Mouse (Mus musculus) liver, embryonic 15.5 days (tissue): ENCODE measurements around the gene Gpr88. TPM values are rescaled to one million over a fixed set of nuclear protein-coding genes. Genes with fewer than 3 reads are reported as not detected.

Experiments used
- ATAC-seq: fragments of 200-750 bp; cut with Nextera tagmentation; 2 replicates; pipeline ENCODE4 v1.8.0; 2017; ENCODE audit warnings: moderate number of reproducible peaks, mild to moderate bottlenecking, moderate library complexity; ENCODE audit not compliant: insufficient read depth
- H3K27ac ChIP-seq: fragments of 300-500 bp; sonication (generic); replicated peaks from 2 replicates; pipeline ENCODE4 v1.5.1; 2015; ENCODE audit warnings: mild to moderate bottlenecking, inconsistent platforms
- H3K27me3 ChIP-seq: fragments of 300-500 bp; sonication (generic); 2 replicates; pipeline ENCODE4 v1.6.1; 2015; ENCODE audit warnings: mild to moderate bottlenecking, inconsistent platforms
- H3K36me3 ChIP-seq: fragments of 300-500 bp; sonication (generic); replicated peaks from 2 replicates; pipeline ENCODE4 v1.6.1; 2015; ENCODE audit warnings: moderate library complexity, mild to moderate bottlenecking, inconsistent platforms
- H3K4me1 ChIP-seq: fragments of 300-500 bp; sonication (generic); replicated peaks from 2 replicates; pipeline ENCODE4 v1.6.1; 2015; ENCODE audit warnings: inconsistent platforms
- H3K4me2 ChIP-seq: fragments of 300-500 bp; sonication (generic); 2 replicates; pipeline ENCODE4 v1.6.1; 2015; ENCODE audit warnings: moderate library complexity, mild to moderate bottlenecking, inconsistent platforms
- H3K4me3 ChIP-seq: fragments of 300-500 bp; sonication (generic); replicated peaks from 2 replicates; pipeline ENCODE4 v1.5.1; 2015; ENCODE audit warnings: mild to moderate bottlenecking, inconsistent platforms
- H3K9ac ChIP-seq: fragments of 300-500 bp; sonication (generic); 2 replicates; pipeline ENCODE4 v1.6.1; 2015; ENCODE audit warnings: moderate library complexity, mild to moderate bottlenecking, inconsistent platforms
- H3K9me3 ChIP-seq: fragments of 300-500 bp; sonication (generic); replicated peaks from 2 replicates; pipeline ENCODE4 v1.6.1; 2016; ENCODE audit warnings: inconsistent platforms
- WGBS: fragments of 180-500 bp; shearing (Covaris S2); methylation state at CpG from one replicate; pipeline ENCODE4 v1.1.7; 2015; ENCODE audit warnings: mixed read lengths; ENCODE audit not compliant: insufficient replicate concordance; 5-methylcytosine and 5-hydroxymethylcytosine counted together
- polyA plus RNA-seq: library from polyadenylated mRNA; unstranded; fragments of >200 nt; fragmentation: Nextera tagmentation; extraction: Ambion mirVana; gene quantifications from 2 replicates; pipeline ENCODE4 v1.2.1, GENCODE M21; 2015

The Gpr88 gene
- polyA plus RNA-seq, 1 experiment from 2014 or later, result 0.17 TPM

- Histone ChIP-seq H3K9ac (no peak overlapping the region), H3K36me3 (no peaks in the 10 kb centered on the region), H3K4me3 (no peak overlapping the region), H3K4me2 (no peak overlapping the region), H3K4me1 (no peaks in the 10 kb centered on the region), H3K27ac (no peak overlapping the region), H3K9me3 (no peaks in the 10 kb centered on the region), H3K27me3 (no peaks in the 10 kb centered on the region)
- ATAC-seq, result 0 out of 2 replicates have a peak, but pooled peaks have one; percentile 22
- WGBS, result 62% methylated on average over 5 of the region's 5 CpGs
Measured at GRCm38 (mm10) chr3:116237527-116237926, 15.8 kb downstream of the Gpr88 start.

- Histone ChIP-seq H3K9ac (no peak overlapping the region), H3K9me3 (no peaks in the 10 kb centered on the region), H3K27me3 (no peaks in the 10 kb centered on the region), H3K36me3 (no peaks in the 10 kb centered on the region), H3K4me2 (no peak overlapping the region), H3K4me3 (no peak overlapping the region), H3K4me1 (no peaks in the 10 kb centered on the region), H3K27ac (no peak overlapping the region)
- WGBS, result 56% methylated on average over 4 of the region's 4 CpGs
- peak; percentile 88 for ATAC-seq
Measured at GRCm38 (mm10) chr3:116236856-116237255, 16.4 kb downstream of the Gpr88 start.

GRCm38 (mm10) chr3:116233515-116233914 is 19.8 kb downstream of the Gpr88 start:
- Histone ChIP-seq H3K27ac (no peak overlapping the region), H3K4me3 (no peak overlapping the region), H3K36me3 (no peaks in the 10 kb centered on the region), H3K27me3 (no peaks in the 10 kb centered on the region), H3K4me1 (no peaks in the 10 kb centered on the region), H3K9ac (no peak overlapping the region), H3K4me2 (no peak overlapping the region), H3K9me3 (no peaks in the 10 kb centered on the region)
- ATAC-seq, result no peak
- 69% methylated on average over 3 of the region's 3 CpGs for WGBS

GRCm38 (mm10) chr3:116232763-116233162 is 20.5 kb downstream of the Gpr88 start:
- H3K4me1 ChIP-seq, result no peaks in the 10 kb centered on the region
- no peak overlapping the region for H3K4me2 ChIP-seq
- WGBS, result 67% methylated on average over 5 of the region's 5 CpGs
- no peak overlapping the region for H3K27ac ChIP-seq
- H3K9ac ChIP-seq, result no peak overlapping the region
- no peak for ATAC-seq
- H3K9me3 ChIP-seq, result no peaks in the 10 kb centered on the region
- no peaks in the 10 kb centered on the region for H3K27me3 ChIP-seq
- no peaks in the 10 kb centered on the region for H3K36me3 ChIP-seq
- H3K4me3 ChIP-seq, result no peak overlapping the region

GRCm38 (mm10) chr3:116229336-116229735 is 24.0 kb downstream of the Gpr88 start:
- 45% methylated on average over 4 of the region's 4 CpGs for WGBS
- Histone ChIP-seq H3K27ac (no peak overlapping the region), H3K9me3 (no peaks in the 10 kb centered on the region), H3K4me3 (no peak overlapping the region), H3K4me2 (no peak overlapping the region), H3K9ac (no peak overlapping the region), H3K27me3 (no peaks in the 10 kb centered on the region), H3K4me1 (no peaks in the 10 kb centered on the region), H3K36me3 (no peaks in the 10 kb centered on the region)
- no peak for ATAC-seq

GRCm38 (mm10) chr3:116228360-116229245 is 24.7 kb downstream of the Gpr88 start:
- no peak overlapping the region for H3K4me3 ChIP-seq
- no peaks in the 10 kb centered on the region for H3K9me3 ChIP-seq
- H3K4me2 ChIP-seq, result no peak overlapping the region
- no peaks in the 10 kb centered on the region for H3K27me3 ChIP-seq
- H3K27ac ChIP-seq, result no peak overlapping the region
- H3K4me1 ChIP-seq, result no peaks in the 10 kb centered on the region
- 64% methylated on average over 11 of the region's 11 CpGs for WGBS
- no peak overlapping the region for H3K9ac ChIP-seq
- no peaks in the 10 kb centered on the region for H3K36me3 ChIP-seq
- ATAC-seq, result no peak

- H3K4me2 ChIP-seq, result no peak overlapping the region
- 67% methylated on average over 5 of the region's 5 CpGs for WGBS
- H3K27ac ChIP-seq, result no peak overlapping the region
- H3K27me3 ChIP-seq, result no peaks in the 10 kb centered on the region
- no peaks in the 10 kb centered on the region for H3K4me1 ChIP-seq
- H3K9me3 ChIP-seq, result no peaks in the 10 kb centered on the region
- ATAC-seq, result no peak
- no peaks in the 10 kb centered on the region for H3K36me3 ChIP-seq
- H3K4me3 ChIP-seq, result no peak overlapping the region
- no peak overlapping the region for H3K9ac ChIP-seq
Measured at GRCm38 (mm10) chr3:116227383-116227782, 25.9 kb downstream of the Gpr88 start.

- no peaks in the 10 kb centered on the region for H3K36me3 ChIP-seq
- whole genome bisulfite sequencing, result 54% methylated on average over 6 of the region's 6 CpGs
- H3K4me3 ChIP-seq, result no peak overlapping the region
- no peak overlapping the region for H3K9ac ChIP-seq
- H3K4me1 ChIP-seq, result no peaks in the 10 kb centered on the region
- no peak overlapping the region for H3K4me2 ChIP-seq
- no peak for ATAC-seq
- H3K27ac ChIP-seq, result no peak overlapping the region
- no peaks in the 10 kb centered on the region for H3K9me3 ChIP-seq
- H3K27me3 ChIP-seq, result no peaks in the 10 kb centered on the region
Measured at GRCm38 (mm10) chr3:116226915-116227314, 26.4 kb downstream of the Gpr88 start.

- ATAC-seq, result no peak
- no peaks in the 10 kb centered on the region for H3K36me3 ChIP-seq
- 41% methylated on average over 17 of the region's 17 CpGs for WGBS
- H3K9me3 ChIP-seq, result no peaks in the 10 kb centered on the region
- H3K4me1 ChIP-seq, result no peaks in the 10 kb centered on the region
- no peaks in the 10 kb centered on the region for H3K27me3 ChIP-seq
- H3K4me2 ChIP-seq, result no peak overlapping the region
- H3K4me3 ChIP-seq, result no peak overlapping the region
- no peak overlapping the region for H3K27ac ChIP-seq
- no peak overlapping the region for H3K9ac ChIP-seq
Measured at GRCm38 (mm10) chr3:116222511-116223243, 30.6 kb downstream of the Gpr88 start.

GRCm38 (mm10) chr3:116221686-116222010 is 31.7 kb downstream of the Gpr88 start:
- no peak for ATAC-seq
- Histone ChIP-seq H3K4me2 (no peak overlapping the region), H3K9ac (no peak overlapping the region), H3K27me3 (no peaks in the 10 kb centered on the region), H3K9me3 (no peaks in the 10 kb centered on the region), H3K36me3 (no peaks in the 10 kb centered on the region), H3K27ac (no peak overlapping the region), H3K4me3 (no peak overlapping the region), H3K4me1 (no peaks in the 10 kb centered on the region)
- 30% methylated on average over 3 of the region's 3 CpGs for WGBS

- WGBS, result 52% methylated on average over 6 of the region's 6 CpGs
- H3K27me3 ChIP-seq, result no peaks in the 10 kb centered on the region
- no peak overlapping the region for H3K4me3 ChIP-seq
- no peak for ATAC-seq
- H3K36me3 ChIP-seq, result no peaks in the 10 kb centered on the region
- H3K9ac ChIP-seq, result no peak overlapping the region
- no peaks in the 10 kb centered on the region for H3K9me3 ChIP-seq
- no peak overlapping the region for H3K4me2 ChIP-seq
- no peak overlapping the region for H3K27ac ChIP-seq
- H3K4me1 ChIP-seq, result no peaks in the 10 kb centered on the region
Measured at GRCm38 (mm10) chr3:116220980-116221685, 32.2 kb downstream of the Gpr88 start.
